Mouse (Mus musculus): ENCODE measurements around the gene Mbnl2. TPM values are rescaled to one million over a fixed set of nuclear protein-coding genes. Genes with fewer than 3 reads are reported as not detected.

The Mbnl2 gene
- total and polyA plus RNA-seq, 3 experiments = 24.4 to 158 (median 70.1) TPM

- H3K9me3 ChIP-seq (replicated peaks) = no peaks in the 10 kb centered on the region
- peaks cover 10% of the 10 kb centered on the region for H3K4me1 ChIP-seq (ENCODE audit: insufficient read depth, low read depth, low read length)
- no peak for DNase-seq (ENCODE audit: low spot score)
- TF ChIP-seq CTCF (IDR thresholded peaks at IDR 0.05; ENCODE audit: low read depth, low read length) = no peak
- TF ChIP-seq POLR2AphosphoS5 (IDR thresholded peaks at IDR 0.05; ENCODE audit: insufficient replicate concordance, low read depth, low read length) = no peak
- TF ChIP-seq TAL1 (conservative IDR thresholded peaks at IDR 0.05; ENCODE audit: low read depth, low read length) = no peak
- TF ChIP-seq GATA1 (IDR thresholded peaks at IDR 0.05; ENCODE audit: borderline replicate concordance, low read length) = no peak
- TF ChIP-seq GATA2 (IDR thresholded peaks at IDR 0.05; ENCODE audit: borderline replicate concordance, low read depth, low read length) = no peak
- peaks cover 7% of the 10 kb centered on the region; the same call in 1 of the 2 replicates for H3K27me3 ChIP-seq (ENCODE audit: insufficient read depth, low read length)
- no peak for ATAC-seq (ENCODE audit: extremely low read depth, insufficient number of reproducible peaks, low FRiP score, poor library complexity, severe bottlenecking)
- H3K4me3 ChIP-seq (ENCODE audit: low read depth, low read length) = no peak overlapping the region
- no peaks in the 10 kb centered on the region for H3K36me3 ChIP-seq (replicated peaks)
These were observed 4.8 kb upstream of the Mbnl2 start for GRCm38 (mm10) chr14:120270633-120271032.

DNA sequence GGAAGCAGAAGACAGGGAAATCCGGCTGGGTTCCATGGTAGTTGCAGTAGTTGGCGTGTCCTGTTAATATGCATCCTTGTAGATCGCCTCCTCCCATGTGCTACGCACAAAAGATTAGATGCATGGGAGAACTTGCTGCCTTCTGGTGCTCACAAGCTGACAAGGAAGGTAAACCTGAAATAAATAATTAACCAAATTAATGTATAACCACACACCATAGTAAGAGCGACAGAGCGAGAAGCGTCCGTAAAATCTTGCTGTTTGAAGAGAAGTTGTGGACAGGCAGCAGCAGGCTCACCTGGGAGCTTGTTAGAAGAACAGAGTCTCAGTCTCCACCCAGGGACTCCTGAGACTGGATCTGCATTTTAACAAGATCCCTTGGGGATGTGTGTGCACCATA is 4.4 kb upstream of the Mbnl2 start:
- Histone ChIP-seq H3K4me1 (ENCODE audit: insufficient read depth, low read depth, low read length) (peaks cover 10% of the 10 kb centered on the region), H3K36me3 (replicated peaks) (no peaks in the 10 kb centered on the region), H3K9me3 (replicated peaks) (no peaks in the 10 kb centered on the region), H3K27me3 (ENCODE audit: insufficient read depth, low read length) (peaks cover 7% of the 10 kb centered on the region; the same call in 1 of the 2 replicates), H3K4me3 (ENCODE audit: low read depth, low read length) (no peak overlapping the region)
- no peak for DNase-seq (ENCODE audit: low spot score)
- no peak for ATAC-seq (ENCODE audit: extremely low read depth, insufficient number of reproducible peaks, low FRiP score, poor library complexity, severe bottlenecking)
- TF ChIP-seq GATA1 (IDR thresholded peaks at IDR 0.05; ENCODE audit: borderline replicate concordance, low read length) = no peak
- no peak for TF ChIP-seq GATA2 (IDR thresholded peaks at IDR 0.05; ENCODE audit: borderline replicate concordance, low read depth, low read length)
- no peak for TF ChIP-seq CTCF (IDR thresholded peaks at IDR 0.05; ENCODE audit: low read depth, low read length)
- TF ChIP-seq POLR2AphosphoS5 (IDR thresholded peaks at IDR 0.05; ENCODE audit: insufficient replicate concordance, low read depth, low read length) = no peak
- no peak for TF ChIP-seq TAL1 (conservative IDR thresholded peaks at IDR 0.05; ENCODE audit: low read depth, low read length)

DNA sequence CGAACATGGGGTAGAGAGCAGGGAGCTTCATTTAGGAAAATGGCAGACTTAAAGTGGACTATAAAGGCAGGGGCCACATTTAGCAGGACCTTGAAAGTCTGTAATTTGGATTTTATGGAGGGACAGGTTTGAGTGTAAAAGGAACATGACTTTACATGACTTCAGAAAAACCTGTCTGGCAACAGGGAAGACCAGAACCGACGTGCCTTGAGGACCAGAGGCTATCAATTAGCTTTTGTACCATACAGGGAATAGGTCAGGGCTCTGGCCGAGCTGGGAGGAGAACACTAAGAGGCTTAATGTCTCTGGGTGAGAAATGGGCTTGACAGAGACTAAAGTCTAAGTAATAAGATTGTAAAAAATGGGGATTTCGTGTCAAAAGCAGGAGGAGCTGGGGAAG is 1.7 kb upstream of the Mbnl2 start:
- ATAC-seq (ENCODE audit: extremely low read depth, insufficient number of reproducible peaks, low FRiP score, poor library complexity, severe bottlenecking) (no peak), DNase-seq (ENCODE audit: low spot score) (no peak)
- no peak for TF ChIP-seq POLR2AphosphoS5 (IDR thresholded peaks at IDR 0.05; ENCODE audit: insufficient replicate concordance, low read depth, low read length)
- TF ChIP-seq GATA1 (IDR thresholded peaks at IDR 0.05; ENCODE audit: borderline replicate concordance, low read length) = no peak
- TF ChIP-seq GATA2 (IDR thresholded peaks at IDR 0.05; ENCODE audit: borderline replicate concordance, low read depth, low read length) = no peak
- TF ChIP-seq TAL1 (conservative IDR thresholded peaks at IDR 0.05; ENCODE audit: low read depth, low read length) = no peak
- no peak for TF ChIP-seq CTCF (IDR thresholded peaks at IDR 0.05; ENCODE audit: low read depth, low read length)
- Histone ChIP-seq H3K4me1 (ENCODE audit: insufficient read depth, low read depth, low read length) (peaks cover 29% of the 10 kb centered on the region), H3K4me3 (ENCODE audit: low read depth, low read length) (no peak overlapping the region), H3K27me3 (ENCODE audit: insufficient read depth, low read length) (peaks cover 7% of the 10 kb centered on the region; the same call in 1 of the 2 replicates), H3K36me3 (replicated peaks) (no peaks in the 10 kb centered on the region), H3K9me3 (replicated peaks) (no peaks in the 10 kb centered on the region)

DNA sequence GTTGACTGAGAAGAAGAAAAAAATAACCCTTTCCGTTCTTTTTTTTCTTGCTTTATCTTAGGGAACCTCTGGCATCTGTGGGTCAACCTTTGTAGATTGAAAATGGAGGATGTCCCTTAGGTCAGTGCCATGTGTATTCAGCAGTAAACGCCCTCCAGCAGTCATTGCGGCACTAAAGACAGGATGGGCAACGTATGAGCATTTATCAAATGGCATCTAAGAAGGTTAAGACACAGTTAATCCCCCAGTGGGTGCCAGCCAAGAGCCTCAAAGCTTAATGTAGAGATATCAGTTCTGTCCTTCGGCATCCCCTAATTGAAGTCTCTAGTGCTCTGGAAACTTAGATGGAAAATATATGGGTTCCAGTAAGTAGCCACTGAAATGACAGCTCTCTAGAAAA is 723 bp upstream of the Mbnl2 start:
- TF ChIP-seq CTCF (IDR thresholded peaks at IDR 0.05; ENCODE audit: low read depth, low read length) (no peak), GATA2 (IDR thresholded peaks at IDR 0.05; ENCODE audit: borderline replicate concordance, low read depth, low read length) (no peak), POLR2AphosphoS5 (IDR thresholded peaks at IDR 0.05; ENCODE audit: insufficient replicate concordance, low read depth, low read length) (no peak), GATA1 (IDR thresholded peaks at IDR 0.05; ENCODE audit: borderline replicate concordance, low read length) (no peak), TAL1 (conservative IDR thresholded peaks at IDR 0.05; ENCODE audit: low read depth, low read length) (no peak)
- Histone ChIP-seq H3K9me3 (replicated peaks) (no peaks in the 10 kb centered on the region), H3K4me3 (ENCODE audit: low read depth, low read length) (peak overlapping the region; percentile 72; the same call in 1 of the 2 replicates), H3K36me3 (replicated peaks) (peaks cover 4% of the 10 kb centered on the region), H3K4me1 (ENCODE audit: insufficient read depth, low read depth, low read length) (peaks cover 38% of the 10 kb centered on the region), H3K27me3 (ENCODE audit: insufficient read depth, low read length) (peaks cover 5% of the 10 kb centered on the region; the same call in 1 of the 2 replicates)
- ATAC-seq (ENCODE audit: extremely low read depth, insufficient number of reproducible peaks, low FRiP score, poor library complexity, severe bottlenecking) = no peak
- DNase-seq (ENCODE audit: low spot score) = no peak

DNA sequence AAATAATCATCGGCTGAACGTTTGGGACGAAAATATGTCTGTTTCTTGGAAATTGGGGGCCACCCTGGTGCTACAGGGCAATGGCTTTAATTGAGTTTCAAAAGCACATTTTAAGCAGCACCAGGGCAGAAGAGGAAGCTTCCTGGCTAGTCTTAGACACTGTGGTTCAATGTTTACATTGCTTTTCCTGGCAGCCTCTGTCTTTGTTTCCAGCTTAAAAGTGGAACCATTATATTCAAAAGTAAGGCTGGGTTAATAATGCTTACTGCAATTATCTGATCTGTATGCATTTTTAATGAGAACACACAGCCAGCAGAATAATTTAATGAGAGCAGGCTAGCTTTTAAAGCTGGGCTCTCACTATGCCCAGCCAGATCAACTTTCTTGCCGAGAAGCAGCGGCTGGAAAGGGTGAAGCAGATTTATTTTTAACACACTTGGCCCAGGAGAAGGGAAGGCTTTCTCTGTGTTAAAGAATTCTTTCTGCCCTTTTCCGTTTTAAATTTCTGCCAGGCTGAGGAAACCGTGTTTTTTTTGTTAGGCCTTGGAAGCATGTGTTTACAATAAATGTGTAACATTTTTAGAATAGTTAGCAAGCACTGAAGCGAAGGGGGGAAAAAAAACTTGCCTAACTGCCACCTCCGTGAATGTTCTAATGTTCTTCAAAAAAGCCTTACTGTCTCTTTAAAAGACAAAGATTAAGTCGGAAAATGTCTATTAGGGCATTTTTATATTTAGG is 1.0 kb downstream of the Mbnl2 start:
- TF ChIP-seq TAL1 (conservative IDR thresholded peaks at IDR 0.05; ENCODE audit: low read depth, low read length) (no peak), GATA2 (IDR thresholded peaks at IDR 0.05; ENCODE audit: borderline replicate concordance, low read depth, low read length) (no peak), POLR2AphosphoS5 (IDR thresholded peaks at IDR 0.05; ENCODE audit: insufficient replicate concordance, low read depth, low read length) (no peak), CTCF (IDR thresholded peaks at IDR 0.05; ENCODE audit: low read depth, low read length) (no peak)
- DNase-seq (ENCODE audit: low spot score) (peak; percentile 18), ATAC-seq (ENCODE audit: extremely low read depth, insufficient number of reproducible peaks, low FRiP score, poor library complexity, severe bottlenecking) (no peak)
- H3K36me3 ChIP-seq (replicated peaks) = peaks cover 13% of the 10 kb centered on the region
- peaks cover 36% of the 10 kb centered on the region for H3K4me1 ChIP-seq (ENCODE audit: insufficient read depth, low read depth, low read length)
- no peaks in the 10 kb centered on the region for H3K9me3 ChIP-seq (replicated peaks)
- peak overlapping the region; percentile 72 for H3K4me3 ChIP-seq (ENCODE audit: low read depth, low read length)
- H3K27me3 ChIP-seq (ENCODE audit: insufficient read depth, low read length) = peaks cover 3% of the 10 kb centered on the region; the same call in 1 of the 2 replicates

- H3K4me3 ChIP-seq (ENCODE audit: low read depth, low read length) = peak overlapping the region; percentile 72
- no peaks in the 10 kb centered on the region for H3K9me3 ChIP-seq (replicated peaks)
- TF ChIP-seq TAL1 (conservative IDR thresholded peaks at IDR 0.05; ENCODE audit: low read depth, low read length) (no peak), POLR2AphosphoS5 (IDR thresholded peaks at IDR 0.05; ENCODE audit: insufficient replicate concordance, low read depth, low read length) (no peak), GATA2 (IDR thresholded peaks at IDR 0.05; ENCODE audit: borderline replicate concordance, low read depth, low read length) (no peak), CTCF (IDR thresholded peaks at IDR 0.05; ENCODE audit: low read depth, low read length) (no peak), GATA1 (IDR thresholded peaks at IDR 0.05; ENCODE audit: borderline replicate concordance, low read length) (no peak)
- peaks cover 36% of the 10 kb centered on the region for H3K4me1 ChIP-seq (ENCODE audit: insufficient read depth, low read depth, low read length)
- H3K27me3 ChIP-seq (ENCODE audit: insufficient read depth, low read length) = peaks cover under 1% of the 10 kb centered on the region; the same call in 1 of the 2 replicates
- peak; percentile 36 for DNase-seq (ENCODE audit: low spot score)
- H3K36me3 ChIP-seq (replicated peaks) = peaks cover 13% of the 10 kb centered on the region
- peak; percentile 10; the same call in 1 of the 2 replicates for ATAC-seq (ENCODE audit: extremely low read depth, insufficient number of reproducible peaks, low FRiP score, poor library complexity, severe bottlenecking)
These were observed 1.7 kb downstream of the Mbnl2 start for GRCm38 (mm10) chr14:120277081-120277656.

Data from G1E (cell line).